In genomic region chr2:119699962-119700361, GRCm38 (mm10) we compare ENCODE assay signal across 33 mouse cellular contexts.
"Had no signal": no experiment of that assay in that cellular context is flagged by ENCODE, and none has a peak within 500 bp of the region (broad histone marks: within the 10 kb centered on the region; RNA-seq: fewer than 3 reads in every experiment).

No protein-coding gene starts in this region.

- H3K27ac ChIP-seq: heart, embryonic 10.5 days; heart, embryonic 13.5 days; heart, embryonic 15.5 days; hindbrain, embryonic 10.5 days; hindbrain, embryonic 12.5 days; hindbrain, embryonic 13.5 days; hindbrain, embryonic 14.5 days; hindbrain, embryonic 15.5 days; hindbrain, postnatal 0 days; intestine, embryonic 15.5 days; kidney, embryonic 15.5 days; kidney, postnatal 0 days; left cerebral cortex, adult 2 months had no signal

- ATAC-seq: hindbrain, embryonic 16.5 days; hindbrain, postnatal 0 days; inflammation-experienced regulatory T-cells, adult 6 months; intestine, embryonic 15.5 days; intestine, embryonic 16.5 days; intestine, postnatal 0 days had no signal

- H3K4me3 ChIP-seq: heart, embryonic 10.5 days; heart, embryonic 12.5 days; heart, embryonic 13.5 days; heart, embryonic 15.5 days; hindbrain, embryonic 10.5 days; hindbrain, embryonic 12.5 days; hindbrain, embryonic 13.5 days; hindbrain, embryonic 15.5 days; intestine, embryonic 15.5 days; kidney, embryonic 15.5 days; left cerebral cortex, adult 2 months had no signal

- DNase-seq: heart, postnatal 10 days; heart, postnatal 14 days; heart, postnatal 36 days; heart, postnatal 4 days; kidney, adult 11 months; kidney, adult 18-20 months; kidney, adult 2 months; kidney, adult 8-10 months; kidney, adult 9 months; kidney, postnatal 10 days; kidney, postnatal 14 days; kidney, postnatal 25 days; kidney, postnatal 36 days; kidney, postnatal 4 days; layer of hippocampus, adult 9-11 months had no signal
